Comparison of ENCODE assay signal across 8 mouse cellular contexts in genomic region chr17:3230231-3231000, GRCm38 (mm10).
DNase-seq lines count a peak whose midpoint lies in the region; ATAC-seq lines count a peak whose summit lies in the region.

No protein-coding gene starts in this region.

- no peaks in the 10 kb centered on the region for H3K9me3 ChIP-seq in liver, embryonic 11.5 days (ENCODE audit: control insufficient read depth, low read length)
- H3K9me3 ChIP-seq in neural tube, embryonic 11.5 days (ENCODE audit: control insufficient read depth, low read length), result no peaks in the 10 kb centered on the region

- H3K4me2 ChIP-seq in liver, embryonic 11.5 days, result peak overlapping the region; percentile 13; the same call in 1 of the 2 replicates
- no peak overlapping the region for H3K4me2 ChIP-seq in neural tube, embryonic 11.5 days (ENCODE audit: low read depth)

- no peaks in the 10 kb centered on the region for H3K27me3 ChIP-seq in liver, embryonic 11.5 days (replicated peaks; ENCODE audit: control insufficient read depth, insufficient read depth, low read length)
- no peaks in the 10 kb centered on the region for H3K27me3 ChIP-seq in neural tube, embryonic 11.5 days (ENCODE audit: control insufficient read depth, insufficient read depth, low read length)

- 59% methylated on average over 17 of the region's 17 CpGs for WGBS in liver, embryonic 11.5 days
- WGBS in neural tube, embryonic 11.5 days, result 79% methylated on average over 17 of the region's 17 CpGs

- 0 out of 2 replicates have a peak, but pooled peaks cover 2% of the 10 kb centered on the region for H3K4me1 ChIP-seq in liver, embryonic 11.5 days (replicated peaks; ENCODE audit: control insufficient read depth, insufficient read depth, low read length)
- no peaks in the 10 kb centered on the region for H3K4me1 ChIP-seq in neural tube, embryonic 11.5 days (ENCODE audit: control insufficient read depth, insufficient read depth, low read length)

- no peak overlapping the region for H3K4me3 ChIP-seq in liver, embryonic 11.5 days (ENCODE audit: low read depth, low read length)
- H3K4me3 ChIP-seq in neural tube, embryonic 11.5 days (ENCODE audit: low read depth, low read length), result no peak overlapping the region

- no peaks in the 10 kb centered on the region; the same call in 1 of the 2 replicates for H3K36me3 ChIP-seq in liver, embryonic 11.5 days (ENCODE audit: control insufficient read depth, insufficient read depth, low read length)
- no peaks in the 10 kb centered on the region for H3K36me3 ChIP-seq in neural tube, embryonic 11.5 days (ENCODE audit: control insufficient read depth, insufficient read depth, low read length)

- ATAC-seq in granulocyte monocyte progenitor cell, adult 5-6 weeks (replicated peaks; ENCODE audit: poor library complexity, severe bottlenecking), result peak; percentile 94
- ATAC-seq in liver, embryonic 11.5 days (replicated peaks; ENCODE audit: low FRiP score), result peak; percentile 95
- ATAC-seq in neural tube, embryonic 11.5 days (ENCODE audit: insufficient read depth, low FRiP score, low TSS enrichment), result 0 out of 2 replicates have a peak, but pooled peaks have one; percentile 38

- no peak overlapping the region for H3K9ac ChIP-seq in liver, embryonic 11.5 days (ENCODE audit: low read depth, low read length)
- H3K9ac ChIP-seq in neural tube, embryonic 11.5 days (ENCODE audit: low read length), result no peak overlapping the region

- H3K27ac ChIP-seq in liver, embryonic 11.5 days (ENCODE audit: low read depth, low read length), result no peak overlapping the region
- no peak overlapping the region for H3K27ac ChIP-seq in neural tube, embryonic 11.5 days (ENCODE audit: low read depth, low read length)

- peak; percentile 57 for DNase-seq in CD4-positive helper T cell, adult 2 months (ENCODE audit: low read depth, low spot score)
- peak; percentile 78 for DNase-seq in ZHBTc4 (ENCODE audit: low read depth, low spot score)
- DNase-seq in embryo, embryonic 11 days, result peak; percentile 77
- DNase-seq in kidney, adult 8-10 months, result peak; percentile 35 to 42
- peak; percentile 63 for DNase-seq in liver, embryonic 11.5 days (ENCODE audit: low spot score)
- peak; percentile 66 for DNase-seq in neural tube, embryonic 11.5 days (ENCODE audit: low spot score)
- peak; percentile 42 for DNase-seq in testis, postnatal 14 days (ENCODE audit: low spot score)

Comparison
In these comparisons a context has a peak if more than half of its experiments do, and no peak if none do; other contexts are left out.
1. ATAC-seq: peak in every context shown above with its lines; median percentile 95 in liver, embryonic 11.5 days; 94 in granulocyte monocyte progenitor cell, adult 5-6 weeks; 38 in neural tube, embryonic 11.5 days.